Mouse (Mus musculus) hindbrain, embryonic 11.5 days (tissue): ENCODE measurements around the gene Pkd1l2. TPM values are rescaled to one million over a fixed set of nuclear protein-coding genes. Genes with fewer than 3 reads are reported as not detected.

ENCODE experiments used
- ATAC-seq: fragments of 200-750 bp; cut with Nextera tagmentation; 2 replicates; pipeline ENCODE4 v1.8.0; 2017; ENCODE audit warnings: mild to moderate bottlenecking, moderate TSS enrichment, moderate library complexity; ENCODE audit not compliant: low FRiP score
- DNase-seq: peaks from one replicate; pipeline ENCODE4 v3.0.0-alpha.2; 2015; ENCODE audit warnings: low spot score
- H3K27ac ChIP-seq: fragments of 300-500 bp; sonication (generic); 2 replicates; pipeline ENCODE4 v1.5.1; 2014; ENCODE audit warnings: mild to moderate bottlenecking, low read depth, low read length
- H3K27me3 ChIP-seq: fragments of 300-500 bp; sonication (generic); 2 replicates; pipeline ENCODE4 v1.6.1; 2014; ENCODE audit warnings: mild to moderate bottlenecking, low read length, moderate library complexity, mixed read lengths; ENCODE audit not compliant: control insufficient read depth, insufficient read depth
- H3K36me3 ChIP-seq: fragments of 300-500 bp; sonication (generic); 2 replicates; pipeline ENCODE4 v1.6.1; 2014; ENCODE audit warnings: mild to moderate bottlenecking, low read length, moderate library complexity, mixed read lengths; ENCODE audit not compliant: control insufficient read depth, insufficient read depth
- H3K4me1 ChIP-seq: fragments of 300-500 bp; sonication (generic); replicated peaks from 2 replicates; pipeline ENCODE4 v1.6.1; 2014; ENCODE audit warnings: low read length, mixed read lengths; ENCODE audit not compliant: control insufficient read depth, insufficient read depth
- H3K4me2 ChIP-seq: fragments of 300-500 bp; sonication (generic); replicated peaks from 2 replicates; pipeline ENCODE4 v1.6.1; 2014; ENCODE audit warnings: mild to moderate bottlenecking, low read depth, low read length
- H3K4me3 ChIP-seq: fragments of 300-500 bp; sonication (generic); 2 replicates; pipeline ENCODE4 v1.5.1; 2014; ENCODE audit warnings: low read depth, low read length
- H3K9ac ChIP-seq: fragments of 300-500 bp; sonication (generic); 2 replicates; pipeline ENCODE4 v1.6.1; 2014; ENCODE audit warnings: low read depth, low read length
- H3K9me3 ChIP-seq: fragments of 300-500 bp; sonication (generic); 2 replicates; pipeline ENCODE4 v1.6.1; 2016; ENCODE audit warnings: low read length; ENCODE audit not compliant: control insufficient read depth
- WGBS: fragments of 180-500 bp; shearing (Covaris S2); extraction: QIAGEN DNeasy Blood & Tissue Kit; methylation state at CpG from one replicate; pipeline ENCODE4 v1.1.7; 2014; 5-methylcytosine and 5-hydroxymethylcytosine counted together
- polyA plus RNA-seq: library from polyadenylated mRNA; unstranded; fragments of >200 nt; fragmentation: Nextera tagmentation; extraction: Ambion mirVana; gene quantifications from 2 replicates; pipeline ENCODE4 v1.2.1, GENCODE M21; 2014

Pkd1l2 gene
- polyA plus RNA-seq, 1 experiment from 2014 or later, result not detected

GRCm38 (mm10) chr8:116946851-116947250 is 135.4 kb downstream of the Pkd1l2 start:
- DNase-seq, result no peak
- H3K4me3 ChIP-seq, result no peak overlapping the region
- 85% methylated on average over 6 of the region's 6 CpGs for WGBS
- no peak overlapping the region for H3K9ac ChIP-seq
- no peaks in the 10 kb centered on the region for H3K9me3 ChIP-seq
- no peak overlapping the region for H3K4me2 ChIP-seq
- H3K27me3 ChIP-seq, result no peaks in the 10 kb centered on the region
- H3K27ac ChIP-seq, result no peak overlapping the region
- no peak for ATAC-seq
- H3K4me1 ChIP-seq, result no peaks in the 10 kb centered on the region; the same call in 1 of the 2 replicates
- H3K36me3 ChIP-seq, result no peaks in the 10 kb centered on the region

GRCm38 (mm10) chr8:116946268-116946838 is 135.9 kb downstream of the Pkd1l2 start:
- H3K36me3 ChIP-seq, result no peaks in the 10 kb centered on the region
- ATAC-seq (no peak), DNase-seq (no peak)
- H3K27ac ChIP-seq, result no peak overlapping the region
- WGBS, result 83% methylated on average over 21 of the region's 21 CpGs
- H3K4me1 ChIP-seq, result no peaks in the 10 kb centered on the region; the same call in 1 of the 2 replicates
- no peak overlapping the region for H3K9ac ChIP-seq
- no peaks in the 10 kb centered on the region for H3K9me3 ChIP-seq
- H3K4me3 ChIP-seq, result no peak overlapping the region
- H3K27me3 ChIP-seq, result no peaks in the 10 kb centered on the region
- H3K4me2 ChIP-seq, result no peak overlapping the region

Other genes starting within 250 kb of the Pkd1l2 start
- 68.6 and 73.8 TPM in 2 replicates for gene Cmc2, start 161.0 kb downstream of the Pkd1l2 start, polyA plus RNA-seq
- 45.8 and 49.2 TPM in 2 replicates for gene Cenpn, start 160.7 kb downstream of the Pkd1l2 start, polyA plus RNA-seq
- gene Atmin, start 139.1 kb downstream of the Pkd1l2 start, polyA plus RNA-seq, result 15.8 and 18.3 TPM in 2 replicates
- gene 1700030J22Rik, start 103.5 kb downstream of the Pkd1l2 start, polyA plus RNA-seq, result 2.2 and 4.1 TPM in 2 replicates
- 149 and 150 TPM in 2 replicates for gene Gcsh, start 88.9 kb downstream of the Pkd1l2 start, polyA plus RNA-seq
- 0.25 and 0.45 TPM in 2 replicates for gene Bco1, start 13.4 kb upstream of the Pkd1l2 start, polyA plus RNA-seq
- gene Gan, start 75.7 kb upstream of the Pkd1l2 start, polyA plus RNA-seq, result 2.9 and 3.2 TPM in 2 replicates
- 27.0 and 31.9 TPM in 2 replicates for gene Cmip, start 174.6 kb upstream of the Pkd1l2 start, polyA plus RNA-seq